Mouse (Mus musculus): ENCODE results near the gene Pde5a. TPM values are rescaled to one million over a fixed set of nuclear protein-coding genes. Genes with fewer than 3 reads are reported as not detected.

The Pde5a gene
- total and polyA plus RNA-seq, 3 experiments = not detected

- TF ChIP-seq TCF12 (IDR thresholded peaks at IDR 0.05; ENCODE audit: low read depth, low read length) = no peak
- no peak for TF ChIP-seq USF1 (IDR thresholded peaks at IDR 0.05; ENCODE audit: low read depth, low read length)
- no peak for TF ChIP-seq CTCF (IDR thresholded peaks at IDR 0.05 in 2 of 3, conservative IDR thresholded peaks at IDR 0.05 in 1 of 3; ENCODE audit: control insufficient read depth in 1 of 3, insufficient read depth in 1 of 3, low read depth in 2 of 3, low read length in 3 of 3, poor library complexity in 1 of 3, severe bottlenecking in 1 of 3)
- no peaks in the 10 kb centered on the region for H3K36me3 ChIP-seq (ENCODE audit: control insufficient read depth in 1 of 2, insufficient read depth in 2 of 2, low read length in 2 of 2)
- no peaks in the 10 kb centered on the region for H3K79me2 ChIP-seq (ENCODE audit: control insufficient read depth, insufficient read depth, low read length, poor library complexity)
- no peak for DNase-seq (ENCODE audit: low read depth, low spot score)
- no peaks in the 10 kb centered on the region for H3K9me3 ChIP-seq (replicated peaks; ENCODE audit: insufficient read depth, low read length)
- H3K27ac ChIP-seq (ENCODE audit: control insufficient read depth, low read depth, low read length) = no peak overlapping the region
- H3K4me3 ChIP-seq (ENCODE audit: control insufficient read depth in 1 of 2, insufficient read depth in 1 of 2, low read depth in 2 of 2, low read length in 2 of 2) = no peak overlapping the region
- H3K4me1 ChIP-seq (ENCODE audit: control insufficient read depth in 1 of 2, insufficient read depth in 2 of 2, low read length in 2 of 2) = no peaks in the 10 kb centered on the region
- no peaks in the 10 kb centered on the region for H3K27me3 ChIP-seq (ENCODE audit: control insufficient read depth in 1 of 2, insufficient read depth in 2 of 2, low read length in 2 of 2)
- H3K9ac ChIP-seq (ENCODE audit: control insufficient read depth, low read depth, low read length, poor library complexity, severe bottlenecking) = no peak overlapping the region
Measured at GRCm38 (mm10) chr3:122744265-122744664, 15.5 kb downstream of the Pde5a start.

GRCm38 (mm10) chr3:122747921-122748700, 19.4 kb downstream of the Pde5a start:
- H3K4me1 ChIP-seq (ENCODE audit: control insufficient read depth in 1 of 2, insufficient read depth in 2 of 2, low read length in 2 of 2) = no peaks in the 10 kb centered on the region
- no peak overlapping the region for H3K4me3 ChIP-seq (ENCODE audit: control insufficient read depth in 1 of 2, insufficient read depth in 1 of 2, low read depth in 2 of 2, low read length in 2 of 2)
- no peak for DNase-seq (ENCODE audit: low read depth, low spot score)
- H3K36me3 ChIP-seq (ENCODE audit: control insufficient read depth in 1 of 2, insufficient read depth in 2 of 2, low read length in 2 of 2) = no peaks in the 10 kb centered on the region
- H3K79me2 ChIP-seq (ENCODE audit: control insufficient read depth, insufficient read depth, low read length, poor library complexity) = no peaks in the 10 kb centered on the region
- no peaks in the 10 kb centered on the region for H3K27me3 ChIP-seq (ENCODE audit: control insufficient read depth in 1 of 2, insufficient read depth in 2 of 2, low read length in 2 of 2)
- no peaks in the 10 kb centered on the region for H3K9me3 ChIP-seq (replicated peaks; ENCODE audit: insufficient read depth, low read length)
- no peak overlapping the region for H3K9ac ChIP-seq (ENCODE audit: control insufficient read depth, low read depth, low read length, poor library complexity, severe bottlenecking)
- TF ChIP-seq TBP (IDR thresholded peaks at IDR 0.05; ENCODE audit: low read depth, low read length) = no peak
- no peak overlapping the region for H3K27ac ChIP-seq (ENCODE audit: control insufficient read depth, low read depth, low read length)

- Histone ChIP-seq H3K9me3 (replicated peaks; ENCODE audit: insufficient read depth, low read length) (no peaks in the 10 kb centered on the region), H3K27me3 (ENCODE audit: control insufficient read depth in 1 of 2, insufficient read depth in 2 of 2, low read length in 2 of 2) (no peaks in the 10 kb centered on the region), H3K79me2 (ENCODE audit: control insufficient read depth, insufficient read depth, low read length, poor library complexity) (no peaks in the 10 kb centered on the region), H3K4me1 (ENCODE audit: control insufficient read depth in 1 of 2, insufficient read depth in 2 of 2, low read length in 2 of 2) (no peaks in the 10 kb centered on the region), H3K36me3 (ENCODE audit: control insufficient read depth in 1 of 2, insufficient read depth in 2 of 2, low read length in 2 of 2) (no peaks in the 10 kb centered on the region), H3K4me3 (ENCODE audit: control insufficient read depth in 1 of 2, insufficient read depth in 1 of 2, low read depth in 2 of 2, low read length in 2 of 2) (no peak overlapping the region), H3K9ac (ENCODE audit: control insufficient read depth, low read depth, low read length, poor library complexity, severe bottlenecking) (no peak overlapping the region), H3K27ac (ENCODE audit: control insufficient read depth, low read depth, low read length) (no peak overlapping the region)
- no peak for DNase-seq (ENCODE audit: low read depth, low spot score)
- no peak for TF ChIP-seq SMC3 (IDR thresholded peaks at IDR 0.05; ENCODE audit: low read depth, low read length)
- no peak for TF ChIP-seq TBP (IDR thresholded peaks at IDR 0.05; ENCODE audit: low read depth, low read length)
- TF ChIP-seq ETS1 (IDR thresholded peaks at IDR 0.05; ENCODE audit: low read depth, low read length) = no peak
- no peak for TF ChIP-seq POLR2A (IDR thresholded peaks at IDR 0.05; ENCODE audit: control insufficient read depth in 1 of 2, insufficient read depth in 1 of 2, low read depth in 1 of 2, low read length in 2 of 2, poor library complexity in 1 of 2)
- no peak for TF ChIP-seq CHD1 (IDR thresholded peaks at IDR 0.05; ENCODE audit: low read depth, low read length)
- no peak for TF ChIP-seq TCF12 (IDR thresholded peaks at IDR 0.05; ENCODE audit: low read depth, low read length)
- TF ChIP-seq HCFC1 (IDR thresholded peaks at IDR 0.05; ENCODE audit: low read depth, low read length) = no peak
- no peak for TF ChIP-seq ZNF384 (IDR thresholded peaks at IDR 0.05; ENCODE audit: low read depth, low read length)
- no peak for TF ChIP-seq MYC (IDR thresholded peaks at IDR 0.05; ENCODE audit: low read depth, low read length)
- TF ChIP-seq CTCF (IDR thresholded peaks at IDR 0.05 in 2 of 3, conservative IDR thresholded peaks at IDR 0.05 in 1 of 3; ENCODE audit: control insufficient read depth in 1 of 3, insufficient read depth in 1 of 3, low read depth in 2 of 3, low read length in 3 of 3, poor library complexity in 1 of 3, severe bottlenecking in 1 of 3) = no peak
- no peak for TF ChIP-seq NELFE (IDR thresholded peaks at IDR 0.05; ENCODE audit: low read depth, low read length)
- TF ChIP-seq E2F4 (IDR thresholded peaks at IDR 0.05; ENCODE audit: borderline replicate concordance, low read depth, low read length) = no peak
- no peak for TF ChIP-seq MAFK (IDR thresholded peaks at IDR 0.05; ENCODE audit: borderline replicate concordance, low read depth, low read length)
- no peak for TF ChIP-seq GABPA (IDR thresholded peaks at IDR 0.05; ENCODE audit: low read depth, low read length)
- no peak for TF ChIP-seq SIN3A (IDR thresholded peaks at IDR 0.05; ENCODE audit: low read length)
- TF ChIP-seq USF1 (IDR thresholded peaks at IDR 0.05; ENCODE audit: low read depth, low read length) = no peak
- TF ChIP-seq ZKSCAN1 (IDR thresholded peaks at IDR 0.05; ENCODE audit: low read depth, low read length) = no peak
- no peak for TF ChIP-seq NRF1 (IDR thresholded peaks at IDR 0.05; ENCODE audit: insufficient read depth, low read depth, low read length, poor library complexity, severe bottlenecking)
Measured at GRCm38 (mm10) chr3:122763240-122763761, 34.6 kb downstream of the Pde5a start.
